Mouse (Mus musculus): ENCODE results near the gene Cks2. TPM values are rescaled to one million over a fixed set of nuclear protein-coding genes. Genes with fewer than 3 reads are reported as not detected.

Cks2 gene
- total RNA-seq (2017): 62.0 and 80.7 TPM in 2 replicates

DNA sequence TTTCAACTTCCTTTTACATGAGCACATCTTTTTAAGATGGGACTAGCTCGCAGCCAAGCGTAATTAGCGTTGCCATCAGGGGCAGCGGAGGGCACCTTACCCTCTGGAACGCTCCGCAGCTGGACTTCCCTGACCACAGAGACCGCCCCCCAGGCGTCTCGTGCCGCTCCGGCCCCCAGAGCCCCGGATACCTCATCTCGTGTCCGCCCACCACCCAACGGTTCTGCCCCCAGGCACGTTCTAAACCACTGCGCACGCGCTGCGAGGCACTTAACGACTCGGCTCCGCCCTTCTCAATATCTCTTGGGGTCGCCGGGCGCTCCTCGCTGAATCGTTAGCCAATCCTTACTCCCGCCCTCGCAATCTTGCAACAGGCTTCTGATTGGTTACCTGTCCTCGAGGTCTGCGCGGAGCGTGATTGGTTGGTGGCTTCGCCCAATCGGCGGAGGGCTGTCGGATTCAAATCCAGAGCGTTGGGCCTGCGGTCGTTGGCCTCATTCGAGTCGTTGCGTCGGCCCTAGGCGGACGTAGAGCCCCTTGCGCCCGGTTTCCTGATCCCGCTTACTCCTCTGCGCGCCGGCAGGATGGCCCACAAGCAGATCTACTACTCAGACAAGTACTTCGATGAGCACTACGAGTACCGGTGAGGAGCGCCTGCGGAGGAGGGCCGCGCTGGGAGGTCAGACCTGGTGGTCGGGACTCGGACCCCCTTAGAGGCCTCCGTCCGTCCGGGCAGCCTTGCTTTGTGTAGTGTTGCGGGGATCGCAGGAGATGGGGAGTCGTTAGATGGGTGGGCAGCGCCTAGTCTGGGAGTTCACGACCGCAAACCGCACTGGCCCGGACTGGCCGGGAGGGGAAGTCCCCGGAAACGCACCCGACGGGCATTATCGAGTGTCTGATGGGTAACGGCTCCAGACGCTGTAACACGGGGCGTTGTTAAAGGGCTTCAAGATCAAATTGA lies at the start of gene Cks2:
Gene Cks2 (plus strand): TSS at position 404 of the 961 bp plus-strand sequence.
- peak; percentile 96 for ATAC-seq (ENCODE audit: extremely low read depth, insufficient number of reproducible peaks, low FRiP score, poor library complexity, severe bottlenecking)

- ATAC-seq (ENCODE audit: extremely low read depth, insufficient number of reproducible peaks, low FRiP score, poor library complexity, severe bottlenecking): no peak
Measured at GRCm38 (mm10) chr13:51595404-51595803, 49.6 kb upstream of the Cks2 start.

DNA sequence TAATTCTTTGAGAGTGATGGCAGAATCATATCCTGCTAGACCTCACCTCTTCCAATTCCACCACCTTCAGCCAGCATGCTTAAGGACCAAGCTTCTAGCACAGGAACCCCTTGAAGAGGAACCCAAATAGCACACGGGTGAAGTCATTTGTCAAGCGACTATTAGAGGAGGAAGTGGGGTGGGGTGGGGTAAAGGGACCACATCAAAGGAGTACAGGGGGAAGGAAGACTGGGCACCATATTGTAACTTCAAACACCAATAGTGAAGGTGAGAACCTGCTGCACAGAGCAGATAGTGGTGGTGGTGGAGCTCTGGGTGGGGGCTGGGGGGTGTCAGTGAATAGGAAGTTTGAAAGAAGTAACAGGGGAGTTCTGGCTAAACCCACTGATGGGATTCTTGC lies 47.0 kb upstream of the Cks2 start:
- ATAC-seq (ENCODE audit: extremely low read depth, insufficient number of reproducible peaks, low FRiP score, poor library complexity, severe bottlenecking): no peak

DNA sequence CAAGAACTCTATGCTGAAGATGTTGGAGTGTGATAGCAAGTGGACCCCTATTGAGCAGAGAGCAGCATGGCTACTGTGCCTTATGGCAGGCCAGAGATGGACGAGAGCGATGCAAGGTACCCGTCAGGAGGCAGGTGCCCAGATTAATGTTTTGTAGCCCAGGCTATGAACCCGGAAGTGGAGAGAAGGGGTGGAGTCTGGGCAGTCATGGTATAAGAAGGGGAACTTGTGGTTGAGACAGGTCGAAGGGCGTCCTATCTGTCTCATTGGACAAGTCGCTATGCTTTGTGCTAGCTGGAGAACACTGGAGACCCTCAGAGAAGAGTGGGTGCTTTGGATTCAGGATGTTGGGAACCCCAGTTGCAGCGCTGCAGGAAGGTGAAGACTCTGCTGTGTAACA lies 44.9 kb upstream of the Cks2 start:
- ATAC-seq (ENCODE audit: extremely low read depth, insufficient number of reproducible peaks, low FRiP score, poor library complexity, severe bottlenecking): peak; percentile 43; the same call in 1 of the 2 replicates

- no peak for ATAC-seq (ENCODE audit: extremely low read depth, insufficient number of reproducible peaks, low FRiP score, poor library complexity, severe bottlenecking)
Measured at GRCm38 (mm10) chr13:51602764-51603163, 42.3 kb upstream of the Cks2 start.

- no peak for ATAC-seq (ENCODE audit: extremely low read depth, insufficient number of reproducible peaks, low FRiP score, poor library complexity, severe bottlenecking)
Measured at GRCm38 (mm10) chr13:51603221-51603893, 41.7 kb upstream of the Cks2 start.

DNA sequence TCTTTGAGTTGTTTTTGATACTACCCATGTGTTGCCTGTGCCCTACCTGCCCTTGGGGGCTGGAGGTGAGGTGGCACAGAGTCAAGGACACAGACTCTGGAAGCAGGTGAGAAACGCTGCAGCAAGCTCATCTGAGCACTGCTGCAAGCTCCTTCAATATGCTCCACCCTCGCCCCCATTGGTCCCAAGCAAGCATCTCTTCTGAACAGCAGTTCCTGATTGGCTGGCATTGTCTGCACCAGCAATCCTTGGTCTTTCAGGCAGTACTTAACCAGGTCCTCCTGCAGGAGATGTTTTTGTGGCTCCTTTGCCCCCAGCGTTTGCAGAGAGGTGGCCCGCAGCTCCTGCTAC lies 41.2 kb upstream of the Cks2 start:
- no peak for ATAC-seq (ENCODE audit: extremely low read depth, insufficient number of reproducible peaks, low FRiP score, poor library complexity, severe bottlenecking)

DNA sequence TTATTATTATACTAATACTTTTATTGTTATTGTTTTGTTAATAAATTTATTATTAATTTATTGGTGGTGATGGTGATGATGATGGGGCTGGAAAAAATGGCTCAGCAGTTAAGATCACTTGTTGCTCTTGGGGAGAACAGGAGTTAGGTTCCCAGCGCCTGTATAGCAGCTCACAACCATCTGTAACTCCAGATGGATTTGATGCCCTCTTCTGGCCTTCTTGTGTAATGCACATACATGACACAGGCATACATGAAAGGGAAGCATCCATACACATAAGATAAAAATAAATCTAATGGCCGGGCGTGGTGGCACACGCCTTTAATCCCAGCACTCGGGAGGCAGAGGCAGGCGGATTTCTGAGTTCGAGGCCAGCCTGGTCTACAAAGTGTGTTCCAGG lies 35.8 kb upstream of the Cks2 start:
- ATAC-seq (ENCODE audit: extremely low read depth, insufficient number of reproducible peaks, low FRiP score, poor library complexity, severe bottlenecking): no peak

GRCm38 (mm10) chr13:51611060-51611459 lies 34.0 kb upstream of the Cks2 start:
- ATAC-seq (ENCODE audit: extremely low read depth, insufficient number of reproducible peaks, low FRiP score, poor library complexity, severe bottlenecking): no peak

DNA sequence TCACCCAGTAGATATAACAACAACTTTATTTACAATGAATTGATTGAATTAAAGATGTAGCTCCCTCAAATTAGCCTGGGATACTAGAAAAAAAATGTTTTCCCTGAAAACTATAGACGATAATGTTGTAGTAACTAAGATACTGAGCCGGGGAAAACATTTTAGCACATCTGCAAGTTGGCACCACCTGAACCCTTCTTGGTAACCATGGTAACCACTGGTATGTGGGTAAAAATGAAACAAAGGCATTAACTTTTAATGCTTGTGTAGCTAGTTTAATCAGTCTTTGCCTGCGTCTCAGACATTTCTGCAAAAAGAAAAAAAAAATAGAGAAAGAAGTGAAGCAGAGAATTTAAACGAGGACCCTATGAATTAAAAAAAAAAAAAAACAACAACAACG lies 33.5 kb upstream of the Cks2 start:
- ATAC-seq (ENCODE audit: extremely low read depth, insufficient number of reproducible peaks, low FRiP score, poor library complexity, severe bottlenecking): no peak

DNA sequence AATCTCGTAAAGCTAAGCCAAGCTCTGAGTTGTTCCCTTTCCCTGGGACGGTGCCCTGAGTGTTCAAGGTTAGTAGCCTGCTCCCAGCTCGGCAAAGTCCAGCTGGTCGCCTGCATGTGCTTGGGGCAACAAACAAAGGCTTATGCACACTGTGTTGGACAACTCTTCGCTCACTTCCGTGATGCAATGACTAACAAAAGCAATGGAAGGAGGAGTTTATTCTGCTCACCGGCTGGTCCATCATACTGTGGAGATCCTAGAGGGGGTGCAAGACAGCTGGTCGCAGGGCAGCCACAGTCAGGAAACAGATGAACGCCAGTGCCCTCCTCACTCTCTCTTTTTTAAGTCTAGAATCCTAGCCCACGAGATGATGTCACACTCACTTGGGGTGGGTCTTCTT lies 29.2 kb upstream of the Cks2 start:
- ATAC-seq (ENCODE audit: extremely low read depth, insufficient number of reproducible peaks, low FRiP score, poor library complexity, severe bottlenecking): no peak

- 0 out of 2 replicates have a peak, but pooled peaks have one; percentile 16 for ATAC-seq (ENCODE audit: extremely low read depth, insufficient number of reproducible peaks, low FRiP score, poor library complexity, severe bottlenecking)
Measured at GRCm38 (mm10) chr13:51616417-51617044, 28.5 kb upstream of the Cks2 start.

- no peak for ATAC-seq (ENCODE audit: extremely low read depth, insufficient number of reproducible peaks, low FRiP score, poor library complexity, severe bottlenecking)
Measured at GRCm38 (mm10) chr13:51617306-51617705, 27.7 kb upstream of the Cks2 start.

- no peak for ATAC-seq (ENCODE audit: extremely low read depth, insufficient number of reproducible peaks, low FRiP score, poor library complexity, severe bottlenecking)
Measured at GRCm38 (mm10) chr13:51617861-51618260, 27.2 kb upstream of the Cks2 start.

DNA sequence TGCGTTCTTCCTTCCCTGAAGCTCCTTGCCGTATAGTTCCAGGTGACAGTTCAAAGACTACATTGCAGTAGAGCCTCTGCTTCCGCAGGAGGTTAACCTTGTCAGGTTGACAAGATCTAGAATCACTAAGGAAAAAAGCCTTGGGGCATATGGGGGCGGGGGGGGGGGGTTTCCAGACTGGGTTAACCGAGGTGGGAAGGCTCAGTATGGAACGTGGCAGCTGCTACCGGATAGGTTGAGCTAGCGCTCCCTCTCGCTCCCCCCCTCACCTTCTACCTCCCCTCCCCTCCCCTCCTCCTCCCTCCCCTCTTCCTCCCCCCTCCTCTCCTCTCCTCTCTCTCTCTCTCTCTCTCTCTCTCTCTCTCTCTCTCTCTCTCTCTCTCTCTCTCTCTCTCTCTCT lies 26.4 kb upstream of the Cks2 start:
- ATAC-seq (ENCODE audit: extremely low read depth, insufficient number of reproducible peaks, low FRiP score, poor library complexity, severe bottlenecking): no peak

- no peak for ATAC-seq (ENCODE audit: extremely low read depth, insufficient number of reproducible peaks, low FRiP score, poor library complexity, severe bottlenecking)
Measured at GRCm38 (mm10) chr13:51622626-51623025, 22.4 kb upstream of the Cks2 start.

DNA sequence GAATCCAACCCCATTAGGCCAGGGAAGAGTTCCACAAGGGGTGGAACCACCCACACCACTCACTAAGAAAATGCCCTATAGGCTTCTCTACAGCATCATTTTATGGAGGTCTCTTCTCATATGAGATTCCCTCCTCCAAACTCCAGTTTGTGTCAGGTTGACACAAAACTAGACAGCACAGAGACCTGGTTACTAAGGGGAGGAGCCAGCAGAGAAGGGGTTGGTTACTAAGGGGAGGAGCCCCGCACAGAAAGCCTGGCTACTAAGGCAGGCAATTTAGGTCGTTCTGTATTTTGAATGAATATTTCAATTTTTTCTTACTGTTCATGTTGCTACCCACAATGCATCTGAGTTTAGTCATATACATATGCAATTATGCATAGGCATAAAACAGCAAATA lies 21.4 kb upstream of the Cks2 start:
- ATAC-seq (ENCODE audit: extremely low read depth, insufficient number of reproducible peaks, low FRiP score, poor library complexity, severe bottlenecking): no peak

DNA sequence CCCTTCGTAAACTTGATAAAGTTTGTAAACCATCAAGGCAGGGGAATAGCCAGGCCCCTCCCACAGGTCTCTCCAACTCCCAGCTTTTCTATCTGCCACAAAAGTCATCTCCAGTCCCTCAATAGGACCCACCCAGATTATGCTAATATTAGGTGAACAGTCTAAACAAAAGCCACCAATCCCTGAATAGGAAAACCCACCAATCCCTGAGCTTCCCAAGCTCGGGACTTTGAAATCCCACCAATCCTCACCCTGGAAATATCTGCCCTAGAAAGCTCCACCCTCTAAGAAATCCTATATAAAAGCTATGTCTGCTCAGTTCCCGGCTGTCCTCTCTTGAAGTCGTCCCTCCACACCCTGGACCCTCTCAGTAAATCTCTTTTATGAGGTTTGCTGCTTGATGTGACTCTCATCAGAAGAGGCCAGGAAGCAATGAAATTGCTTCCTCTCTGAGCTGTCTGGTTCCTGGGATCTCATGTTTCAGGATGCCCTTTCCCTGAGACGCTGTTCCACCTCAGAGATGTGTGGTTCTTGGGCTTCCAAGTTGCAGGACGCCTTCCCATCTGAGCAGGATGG lies 16.7 kb upstream of the Cks2 start:
- no peak for ATAC-seq (ENCODE audit: extremely low read depth, insufficient number of reproducible peaks, low FRiP score, poor library complexity, severe bottlenecking)

- ATAC-seq (ENCODE audit: extremely low read depth, insufficient number of reproducible peaks, low FRiP score, poor library complexity, severe bottlenecking): no peak
Measured at GRCm38 (mm10) chr13:51631354-51631992, 13.6 kb upstream of the Cks2 start.

Data from neutrophil, adult 5-6 weeks (primary cell).